Mouse (Mus musculus) gonadal fat pad, adult 2 months (tissue): ENCODE results near the gene Acp2. TPM values are rescaled to one million over a fixed set of nuclear protein-coding genes. Genes with fewer than 3 reads are reported as not detected.

Experiments used
- DNase-seq: peaks from one replicate; pipeline ENCODE4 v3.0.0-alpha.2; 2012; ENCODE audit warnings: low read depth
- polyA plus RNA-seq: library from polyadenylated mRNA; depleted of rRNA; stranded (reverse); fragments of >200 nt; gene quantifications from 2 replicates; pipeline ENCODE4 v1.2.3, GENCODE M21; 2012; rRNA removed

The Acp2 gene
- polyA plus RNA-seq = 27.8 and 35.0 TPM in 2 replicates

DNA sequence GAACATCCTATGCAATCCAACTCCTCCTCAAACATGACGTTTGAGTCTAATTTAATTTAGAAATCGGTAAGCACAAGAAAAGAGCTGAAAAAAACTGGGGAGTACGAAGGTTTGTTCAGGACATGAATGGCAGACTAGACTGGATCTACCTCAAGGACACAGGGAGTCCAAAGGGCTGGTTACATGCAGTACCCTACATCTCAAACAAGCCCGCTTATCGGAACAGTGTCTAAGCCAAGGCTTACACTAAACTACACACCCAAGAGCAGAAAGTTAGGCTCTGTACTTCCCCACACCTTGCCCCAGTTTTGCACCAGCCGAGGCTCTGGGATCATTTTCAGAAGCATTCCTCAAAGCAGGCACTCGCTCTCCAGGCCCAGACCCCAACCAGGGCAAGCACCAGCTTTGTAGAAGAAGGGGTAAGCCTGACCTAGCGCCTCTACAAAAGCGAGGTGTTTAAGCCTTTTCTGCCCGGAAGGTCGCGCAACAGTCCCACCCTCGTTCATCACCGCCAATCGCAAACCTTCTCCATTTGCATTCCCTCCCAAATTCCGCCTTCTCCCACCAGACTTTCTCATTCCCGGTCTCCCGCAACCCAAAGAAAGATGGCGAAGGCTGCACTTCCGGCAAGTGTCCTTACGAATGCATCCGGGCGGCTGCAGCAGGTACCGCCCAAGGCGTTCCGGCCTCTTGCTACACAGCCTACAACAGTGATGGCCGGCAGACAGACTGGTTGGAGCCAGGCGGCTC, at the start of gene Acp2, which contains the start of gene Nr1h3:
Gene Acp2 (plus strand): TSS at position 664 of the 750 bp plus-strand sequence.
Gene Nr1h3 (minus strand): TSS at position 613 of the 750 bp plus-strand sequence.
- peak; percentile 70 for DNase-seq

DNA sequence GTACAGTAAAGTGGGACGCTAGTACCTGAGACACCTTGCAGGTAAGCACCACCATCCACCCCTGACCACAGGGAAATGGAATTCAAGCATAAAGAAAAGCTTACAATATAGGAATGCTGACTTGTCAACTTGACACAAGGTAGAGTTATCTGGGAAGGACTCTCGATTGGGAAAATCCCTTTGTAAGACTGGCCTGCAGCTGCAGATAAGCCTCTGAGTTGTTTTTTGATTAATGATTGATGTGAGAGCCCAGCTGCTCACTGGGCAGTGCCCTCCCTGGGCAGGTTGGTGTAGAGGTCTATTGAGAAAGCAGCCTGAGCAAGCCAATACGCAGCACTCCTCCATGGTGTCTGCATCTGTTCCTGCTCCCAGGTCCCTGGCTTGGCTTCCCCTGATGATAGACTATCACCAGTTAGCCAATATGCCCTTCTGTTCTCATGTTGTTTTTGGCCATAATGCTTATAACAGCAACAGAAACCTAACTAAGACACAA, 49.8 kb upstream of the Acp2 start:
- no peak for DNase-seq

DNA sequence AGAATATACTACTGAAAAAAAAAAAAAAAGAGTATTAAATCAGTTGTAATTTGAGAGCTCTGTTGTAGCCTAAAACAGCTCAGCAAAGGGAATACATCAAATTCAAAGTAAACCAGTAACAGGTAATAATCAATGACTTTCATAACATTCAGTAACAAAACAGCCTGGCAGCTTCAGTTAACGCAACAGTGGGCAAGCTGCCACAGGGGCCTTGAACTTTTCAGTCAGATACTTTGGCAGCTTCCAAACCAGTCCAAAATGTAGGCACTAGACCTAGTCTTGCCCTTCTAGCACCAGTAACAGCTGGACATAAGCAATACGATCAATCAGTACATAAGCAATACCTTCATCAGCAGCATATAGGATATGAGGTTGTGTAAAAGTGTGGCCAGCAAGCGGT, 48.6 kb upstream of the Acp2 start:
- no peak for DNase-seq

DNA sequence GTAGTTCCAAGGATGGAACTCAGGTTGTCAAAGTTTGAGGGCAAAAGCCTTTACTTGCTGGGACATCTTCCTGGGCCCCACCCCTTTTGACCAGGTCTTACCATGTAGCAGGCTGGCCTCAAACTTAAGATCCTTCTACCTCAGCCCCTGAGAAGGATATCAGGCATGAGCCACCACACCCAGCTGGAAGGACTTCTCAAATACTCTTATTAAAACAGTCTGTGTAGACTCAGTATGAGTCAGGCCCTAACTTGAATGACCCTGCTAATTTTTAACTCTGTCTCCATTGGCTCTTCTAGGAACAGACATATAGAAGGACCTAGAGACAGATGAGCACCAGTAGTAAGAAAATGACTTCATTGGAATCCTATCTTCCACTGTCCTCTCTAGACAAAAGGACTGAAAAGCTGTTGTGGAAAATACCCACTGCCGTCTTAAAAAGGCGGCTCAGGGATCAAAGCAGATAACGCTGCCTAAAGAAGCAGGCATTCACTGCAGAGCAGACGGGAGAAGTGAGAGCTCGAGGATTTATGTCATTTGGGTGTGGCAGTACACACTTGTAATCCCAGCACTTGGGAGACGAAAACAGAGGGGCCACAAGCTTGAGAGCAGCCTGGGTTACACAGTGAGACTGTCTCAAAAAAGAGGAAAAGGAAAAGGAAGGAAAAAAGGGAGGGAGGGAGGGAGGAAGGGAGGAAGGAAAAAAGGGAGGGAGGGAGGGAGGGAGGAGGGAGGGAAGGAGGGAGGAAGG, 45.5 kb upstream of the Acp2 start:
- no peak for DNase-seq

DNA sequence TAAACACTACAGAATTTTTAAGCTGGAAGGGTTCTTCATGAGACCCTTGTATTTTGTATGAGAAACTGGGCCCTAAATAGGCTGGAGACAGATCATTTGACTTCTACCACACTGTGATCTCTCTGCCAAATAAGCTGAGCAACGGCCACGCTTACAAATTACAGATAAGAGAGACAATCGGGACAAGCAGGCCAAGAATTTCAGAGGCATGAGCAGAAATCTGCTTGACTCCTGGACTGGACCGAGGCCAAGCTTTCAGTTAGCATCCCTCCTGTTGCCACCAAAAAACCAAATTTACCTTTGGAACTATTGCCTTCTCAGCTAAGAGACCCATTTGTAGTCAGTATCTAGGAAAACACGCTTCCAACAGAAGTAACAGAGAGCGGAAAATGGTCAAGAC, 42.1 kb upstream of the Acp2 start:
- no peak for DNase-seq

DNA sequence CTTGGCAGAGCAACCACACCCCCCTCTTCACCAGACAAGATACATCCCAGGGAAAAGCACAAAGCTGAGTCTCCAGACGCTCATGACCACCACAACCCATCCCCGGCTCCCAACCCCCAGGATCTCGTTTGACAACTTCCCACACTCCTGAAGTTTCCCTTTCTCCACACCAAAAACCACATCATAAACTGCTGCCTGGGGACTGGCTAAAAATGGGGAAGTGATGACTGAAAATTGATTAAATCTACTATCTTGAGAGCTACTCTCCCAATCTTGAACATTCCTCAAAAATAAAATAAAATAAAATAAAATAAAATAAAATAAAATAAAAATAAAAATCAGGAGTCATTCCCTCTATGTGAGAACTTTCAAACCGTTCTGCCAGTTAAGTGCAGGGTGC, 39.7 kb upstream of the Acp2 start:
- no peak for DNase-seq

DNA sequence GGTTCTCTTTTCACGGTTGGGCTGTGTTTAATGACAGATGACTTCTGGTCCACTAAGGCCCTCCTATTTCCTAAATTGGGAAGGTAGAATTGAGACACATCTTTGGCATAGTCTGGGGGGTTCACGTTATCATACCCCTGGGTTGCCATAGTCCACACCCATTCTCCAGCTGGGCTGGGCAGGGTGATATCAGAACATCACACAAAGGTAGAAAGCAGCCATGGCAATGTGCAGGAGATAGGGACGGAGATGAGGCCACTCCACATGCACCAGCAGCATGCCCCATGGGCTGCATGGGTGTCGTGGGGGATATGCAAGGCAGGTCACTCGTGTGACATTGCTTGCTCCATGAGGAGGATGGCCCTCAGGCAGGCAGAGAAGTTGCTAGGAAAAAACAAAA, 39.2 kb upstream of the Acp2 start:
- DNase-seq = no peak

DNA sequence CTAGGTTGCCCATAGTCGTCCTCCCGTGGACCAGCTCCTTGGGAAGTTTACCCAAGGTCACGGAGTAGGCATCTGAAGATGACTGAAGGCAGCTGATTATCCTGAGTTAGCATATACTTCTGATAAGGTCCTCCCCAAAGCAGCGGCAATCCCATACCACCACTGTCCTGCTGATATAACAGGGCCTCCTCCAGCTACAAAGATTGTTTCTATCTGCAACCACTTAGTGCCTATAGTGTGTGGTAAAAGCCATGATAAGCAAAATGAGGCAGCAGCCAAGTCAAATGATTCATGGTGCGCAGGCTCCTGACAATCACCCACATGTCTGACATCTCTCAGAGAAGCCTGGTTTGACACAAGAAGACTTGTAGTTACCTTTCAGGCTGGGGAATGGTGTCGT, 37.7 kb upstream of the Acp2 start:
- DNase-seq = no peak

DNA sequence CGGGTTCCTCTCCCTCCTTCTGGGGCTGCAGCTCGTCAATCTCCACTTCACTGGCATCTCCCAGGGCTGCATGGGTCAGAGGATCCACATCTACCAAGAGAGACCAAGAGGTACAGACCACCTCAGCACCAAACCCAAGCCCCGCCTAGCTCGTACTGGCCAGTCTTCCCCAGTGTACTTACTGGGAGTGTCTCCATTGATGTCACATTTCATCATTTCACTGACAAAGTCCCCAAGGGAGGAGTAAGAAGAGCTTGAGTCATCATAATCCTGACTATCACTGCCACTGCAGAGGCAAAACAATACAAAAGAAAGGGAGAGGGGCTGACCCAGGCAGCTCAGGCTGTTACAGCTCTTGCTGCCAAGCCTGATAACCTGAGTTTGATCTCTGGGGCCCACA, 35.1 kb upstream of the Acp2 start:
- no peak for DNase-seq

DNA sequence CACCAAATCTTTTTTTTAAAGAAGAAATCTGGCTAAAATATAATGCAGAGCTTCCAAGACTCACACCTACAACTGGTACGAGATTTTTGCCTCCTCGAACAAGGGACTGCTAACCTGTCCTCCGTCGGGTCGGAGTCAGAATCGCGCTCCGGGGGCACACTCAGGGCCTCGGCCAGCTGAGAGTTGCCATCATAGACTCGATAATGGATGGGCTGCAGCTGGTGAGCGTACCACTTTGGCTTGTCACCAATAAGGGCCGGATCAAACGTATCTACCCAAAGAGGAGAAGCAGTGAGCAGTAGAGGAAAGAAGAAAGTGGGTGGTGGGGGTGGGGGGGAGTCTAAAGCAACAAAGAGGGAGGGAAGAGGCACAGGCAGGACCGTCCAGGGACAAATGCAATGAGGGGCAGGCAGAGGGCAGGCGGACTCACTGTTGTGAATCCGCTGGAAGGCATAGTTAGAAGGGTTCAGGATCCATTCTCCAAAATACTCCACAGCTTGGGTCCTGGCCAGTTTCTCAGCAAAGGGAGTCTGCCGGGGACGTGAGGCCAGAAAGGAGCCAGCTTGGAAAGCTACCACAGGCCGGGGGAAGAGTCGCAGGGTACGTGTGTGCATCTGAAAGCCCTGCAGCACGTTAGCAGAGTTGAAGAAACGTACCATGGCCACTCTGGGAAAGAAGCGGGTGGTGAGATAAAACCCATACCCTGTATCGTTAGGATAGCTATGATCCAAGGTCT, 32.9 kb upstream of the Acp2 start:
- no peak for DNase-seq

DNA sequence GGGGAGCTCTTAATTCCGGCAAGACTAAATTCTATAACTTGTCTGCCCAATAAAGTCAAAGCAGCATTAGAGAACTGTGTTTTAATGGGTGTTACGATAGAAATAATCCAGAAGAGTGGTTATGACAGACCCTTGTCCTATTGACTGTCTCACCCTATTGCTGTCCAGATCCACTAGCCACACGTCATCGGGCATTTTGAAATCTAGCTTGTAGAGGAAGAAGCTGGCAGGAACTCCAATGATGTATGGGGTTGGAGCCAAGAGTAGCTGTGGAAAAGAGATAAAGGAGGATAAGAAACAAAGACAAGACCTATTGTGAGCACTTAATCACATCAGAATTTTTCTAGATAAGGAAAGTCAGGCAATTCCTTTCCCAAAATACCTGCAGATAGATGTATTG, 27.2 kb upstream of the Acp2 start:
- no peak for DNase-seq

DNA sequence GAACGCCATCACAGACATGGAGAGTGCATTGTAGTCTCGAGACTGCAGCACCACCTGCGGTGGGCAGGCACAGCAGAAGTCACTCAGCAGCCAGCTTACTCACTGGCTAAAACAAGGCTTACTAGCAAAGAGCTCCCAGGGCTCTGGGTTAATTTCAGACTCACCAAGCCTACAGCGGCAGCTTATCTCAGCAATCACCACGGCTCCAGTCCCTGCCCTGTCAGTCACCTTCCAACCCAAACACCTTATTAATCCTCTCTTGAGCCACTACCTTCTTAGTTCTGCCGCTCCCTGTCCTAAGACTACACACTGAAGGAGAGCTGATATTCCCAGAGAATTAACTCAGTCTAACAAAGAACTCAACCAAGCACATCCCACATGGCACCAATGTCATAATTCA, 26.5 kb upstream of the Acp2 start:
- DNase-seq = no peak

DNA sequence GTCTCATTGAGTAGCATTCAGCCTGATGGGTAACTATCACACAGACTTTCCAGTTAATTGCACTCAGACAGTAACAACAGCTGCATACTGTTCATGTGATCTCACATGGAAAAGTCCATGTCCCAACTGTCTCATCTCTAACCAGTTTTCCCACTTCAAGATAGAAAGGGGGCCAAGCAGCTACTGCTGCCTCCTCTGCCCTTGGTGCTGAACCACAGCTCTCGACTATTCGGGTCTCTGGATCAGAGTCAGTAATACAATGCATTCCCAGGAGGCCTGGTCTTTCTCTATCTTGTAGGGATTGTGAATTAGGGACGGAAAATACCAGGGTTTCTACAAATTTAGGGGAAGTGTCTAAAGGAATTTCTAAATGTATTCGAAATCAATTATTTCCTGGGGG, 22.9 kb upstream of the Acp2 start:
- DNase-seq = no peak

DNA sequence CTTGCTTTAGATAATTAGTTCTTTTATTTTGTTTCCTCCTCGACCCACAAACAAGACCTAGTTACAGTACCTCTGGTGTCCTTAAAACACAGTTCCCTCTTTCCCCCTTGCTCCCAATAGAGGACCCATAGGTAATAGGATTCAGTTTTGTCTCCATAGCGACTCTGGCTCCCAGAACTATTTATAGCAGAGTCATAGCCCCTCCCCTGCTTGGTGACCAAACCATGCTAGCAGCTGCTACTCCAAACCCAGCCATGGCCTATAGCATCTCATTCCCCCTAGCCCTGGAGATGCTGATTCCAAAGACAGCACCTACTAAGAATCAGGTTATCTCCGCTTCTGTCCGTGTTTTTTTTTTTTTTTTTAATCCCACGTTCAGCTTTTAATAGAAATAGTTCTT, 22.0 kb upstream of the Acp2 start:
- DNase-seq = no peak

DNA sequence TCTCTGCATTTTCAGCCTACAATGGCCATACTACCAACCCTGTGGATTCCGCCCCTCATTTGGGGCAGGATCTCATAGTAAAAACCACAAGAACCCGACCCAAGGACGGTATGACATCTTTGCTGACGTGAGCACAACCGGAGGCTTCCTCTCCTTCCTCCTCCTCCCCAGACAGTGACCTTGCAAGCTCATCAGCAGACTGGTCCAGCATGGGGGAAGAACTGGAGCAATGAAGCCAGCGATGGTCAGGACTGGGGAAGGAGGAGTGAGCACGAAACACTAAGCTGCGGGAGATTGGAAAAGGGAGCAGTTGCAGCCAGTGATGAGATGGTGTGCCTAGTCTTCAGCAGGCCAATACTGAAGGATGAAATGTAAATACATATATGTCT, 20.7 kb upstream of the Acp2 start:
- no peak for DNase-seq

DNA sequence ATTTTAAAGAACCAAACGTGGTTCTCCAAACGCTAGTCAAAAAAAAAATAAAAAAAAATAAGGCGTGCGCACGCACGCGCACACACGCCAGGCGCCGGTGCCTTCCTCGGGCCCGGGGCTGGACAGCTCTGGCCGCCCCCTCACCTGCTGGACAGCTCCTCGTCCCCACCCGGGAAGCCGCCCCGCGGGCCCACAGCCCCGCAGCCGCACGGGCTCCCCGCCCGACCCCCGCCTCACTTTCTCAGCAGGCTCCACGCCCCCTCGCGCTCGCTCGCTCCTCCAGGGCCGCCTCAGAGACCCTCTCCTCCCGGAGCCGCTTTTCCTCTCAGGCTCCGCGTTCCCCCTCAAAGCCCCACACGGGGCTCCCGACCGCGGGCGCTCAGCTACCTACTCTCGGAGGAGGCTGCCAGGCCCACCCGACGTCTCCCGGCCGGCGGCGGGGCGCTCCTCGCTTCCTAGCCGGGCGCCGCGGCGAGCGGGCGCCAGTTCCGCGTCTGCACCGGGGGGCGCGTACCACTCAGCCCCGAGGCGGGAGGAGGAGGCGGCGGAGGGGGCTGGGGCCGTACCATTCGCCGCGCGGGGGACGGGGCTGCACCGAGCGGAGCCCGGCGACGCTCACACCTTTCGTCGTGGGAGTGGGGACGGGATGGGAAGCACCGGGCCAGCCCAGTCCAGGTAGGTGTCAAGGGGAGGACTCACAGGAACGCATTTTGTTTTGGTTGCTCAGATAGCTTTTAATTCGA, 20.1 kb upstream of the Acp2 start:
- no peak for DNase-seq

DNA sequence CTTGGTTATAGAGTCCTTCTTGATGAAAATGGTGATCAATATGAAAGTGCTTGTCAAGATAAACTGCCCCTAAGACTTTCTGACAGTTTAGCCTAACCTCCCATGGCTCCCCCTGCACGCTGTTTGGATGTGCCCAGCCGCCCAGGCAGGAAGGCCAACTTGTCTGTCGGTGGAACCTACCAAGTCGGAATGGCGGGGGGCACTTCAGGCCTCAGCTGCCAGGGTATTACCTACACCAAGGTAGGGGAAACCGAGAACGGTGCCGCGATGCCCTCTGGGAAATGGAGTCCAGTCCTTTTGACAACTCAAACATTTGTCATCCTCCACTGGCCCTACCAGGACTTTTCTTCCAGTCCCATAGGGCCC, 19.6 kb upstream of the Acp2 start:
- peak; percentile 88 for DNase-seq

DNA sequence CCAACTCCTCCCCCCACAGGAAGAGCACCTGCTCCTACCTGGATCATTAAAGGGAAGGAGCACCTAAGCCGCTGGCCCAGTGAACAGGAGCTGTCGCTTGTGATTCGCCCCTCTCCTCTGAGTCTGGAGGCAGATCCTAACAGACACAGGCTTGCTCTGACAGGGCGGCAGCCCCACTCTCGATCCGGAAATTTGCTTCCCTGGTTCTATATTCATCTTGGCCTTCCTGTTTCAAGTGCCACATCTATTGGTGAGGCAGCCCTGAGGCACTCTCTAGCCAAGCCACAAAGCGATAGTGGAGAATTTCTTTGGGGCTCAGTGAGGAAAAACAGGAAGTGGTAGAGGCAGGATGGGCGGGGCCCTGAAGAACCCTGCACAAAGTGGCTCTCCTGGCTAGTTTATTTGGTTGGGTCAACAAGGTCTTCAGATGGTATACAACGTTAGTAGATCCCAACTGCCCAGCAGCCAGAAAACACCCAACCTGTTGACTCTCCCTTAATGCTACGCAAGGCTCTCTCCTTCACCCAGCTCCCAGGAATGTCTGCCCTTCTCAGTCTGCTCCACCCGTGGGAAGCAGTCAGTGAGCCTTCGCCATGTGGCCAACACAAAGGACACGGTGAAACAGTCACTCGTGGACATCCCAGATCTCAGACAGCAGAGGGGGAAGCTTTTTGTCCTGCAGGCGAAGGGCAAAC, 18.8 kb upstream of the Acp2 start, which contains the start of gene Madd:
Gene Madd (minus strand): TSS at position 127 of the 695 bp plus-strand sequence.
- no peak for DNase-seq

DNA sequence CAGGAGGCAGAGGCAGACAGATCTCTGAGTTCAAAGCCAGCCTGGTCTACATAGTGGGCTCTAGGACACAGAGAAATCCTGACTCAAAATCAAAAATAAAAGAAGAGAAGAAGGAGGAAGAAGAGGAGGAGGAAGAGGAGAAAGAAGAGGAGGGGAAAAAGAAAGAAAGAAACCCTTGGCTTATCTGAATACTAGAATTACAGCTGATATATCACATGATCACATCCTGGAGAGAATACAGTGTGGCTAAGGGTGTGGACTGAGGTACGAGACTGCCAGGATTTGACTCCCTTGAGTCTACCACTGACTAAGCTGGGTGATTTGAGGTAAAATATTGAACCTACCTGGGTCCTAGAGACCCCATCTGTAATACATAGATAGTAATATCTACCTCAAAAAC, 16.5 kb upstream of the Acp2 start:
- DNase-seq = no peak

DNA sequence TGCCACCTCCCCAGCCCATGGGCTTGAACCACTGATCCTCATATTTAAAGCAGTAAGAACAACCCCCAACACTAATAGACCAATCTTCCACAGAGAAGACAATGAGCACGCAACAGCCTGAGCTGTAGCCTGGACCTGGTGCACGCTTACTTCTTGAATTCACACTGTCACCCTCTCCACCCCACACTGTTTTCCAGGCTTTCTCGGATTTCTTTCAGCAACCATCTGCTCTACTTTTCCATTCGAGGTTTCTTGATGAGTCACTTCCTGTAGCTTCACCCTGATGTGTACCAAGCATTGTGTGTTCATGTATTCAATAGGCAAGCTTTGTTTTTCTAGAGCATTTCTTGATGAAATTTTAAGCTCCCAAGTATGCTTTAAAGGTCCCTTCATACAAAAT, 15.3 kb upstream of the Acp2 start:
- no peak for DNase-seq

DNA sequence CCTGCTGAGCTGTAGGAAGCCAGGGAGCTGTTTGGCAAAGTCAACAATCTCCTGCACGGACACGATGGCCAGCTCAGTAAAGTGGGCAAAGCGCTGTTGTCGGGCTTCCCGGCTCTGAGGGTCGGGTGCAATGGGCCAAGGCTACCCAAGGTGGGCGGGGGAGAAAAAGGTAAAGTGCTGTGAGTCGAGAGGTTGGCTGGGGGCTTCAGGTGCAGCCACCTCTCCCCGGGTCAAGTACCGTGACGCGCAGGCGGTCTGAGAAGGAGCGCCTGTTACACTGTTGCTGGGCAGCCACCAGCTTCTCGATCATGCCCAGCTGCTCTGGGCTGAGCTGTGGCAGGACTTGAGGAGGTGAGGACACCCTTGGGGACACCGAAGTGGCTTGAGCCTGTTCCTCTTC, 12.2 kb upstream of the Acp2 start:
- DNase-seq = no peak
